Mouse (Mus musculus) heart, embryonic 10.5 days (tissue): ENCODE measurements around the gene Gtf2i. TPM values are rescaled to one million over a fixed set of nuclear protein-coding genes. Genes with fewer than 3 reads are reported as not detected.
A peak's percentile ranks its signal among the peaks of the same experiment; 100 is the strongest.

Experiments used
- DNase-seq: peaks from one replicate; pipeline ENCODE4 v3.0.0-alpha.2; 2017; ENCODE audit warnings: low spot score
- H3K27ac ChIP-seq: fragments of 300-500 bp; sonication (generic); 2 replicates; pipeline ENCODE4 v1.5.1; 2016; ENCODE audit warnings: mild to moderate bottlenecking
- H3K27me3 ChIP-seq: fragments of 300-500 bp; sonication (generic); 2 replicates; pipeline ENCODE4 v1.6.1; 2016; ENCODE audit warnings: mild to moderate bottlenecking; ENCODE audit not compliant: poor library complexity, insufficient read depth, severe bottlenecking
- H3K36me3 ChIP-seq: fragments of 300-500 bp; sonication (generic); 2 replicates; pipeline ENCODE4 v1.6.1; 2016; ENCODE audit warnings: mild to moderate bottlenecking, moderate library complexity
- H3K4me1 ChIP-seq: fragments of 300-500 bp; sonication (generic); 2 replicates; pipeline ENCODE4 v1.6.1; 2016; ENCODE audit warnings: mild to moderate bottlenecking
- H3K4me3 ChIP-seq: fragments of 300-500 bp; sonication (generic); 2 replicates; pipeline ENCODE4 v1.5.1; 2016; ENCODE audit warnings: mild to moderate bottlenecking, moderate library complexity
- H3K9me3 ChIP-seq: fragments of 300-500 bp; sonication (generic); 2 replicates; pipeline ENCODE4 v1.6.1; 2016; ENCODE audit warnings: mild to moderate bottlenecking, moderate library complexity
- WGBS: fragments of 180-500 bp; shearing (Covaris S2); methylation state at CpG from one replicate; pipeline ENCODE4 v1.1.7; 2016; 5-methylcytosine and 5-hydroxymethylcytosine counted together
- polyA plus RNA-seq: library from polyadenylated mRNA; unstranded; fragments of >200 nt; fragmentation: Nextera tagmentation; extraction: Ambion mirVana; gene quantifications from 2 replicates; pipeline ENCODE4 v1.2.1, GENCODE M21; 2016

Gtf2i gene
- polyA plus RNA-seq, 1 experiment from 2014 or later: 141 TPM

GRCm38 (mm10) chr5:134231376-134231775 lies 83.2 kb downstream of the Gtf2i start:
- Histone ChIP-seq H3K4me3 (no peak overlapping the region), H3K27ac (no peak overlapping the region), H3K4me1 (peaks cover 68% of the 10 kb centered on the region), H3K27me3 (no peaks in the 10 kb centered on the region), H3K36me3 (peaks cover 14% of the 10 kb centered on the region), H3K9me3 (no peaks in the 10 kb centered on the region)
- WGBS: 69% methylated on average over 5 of the region's 5 CpGs
- DNase-seq: no peak

GRCm38 (mm10) chr5:134229391-134229790 lies 85.2 kb downstream of the Gtf2i start, which contains the start of gene Ncf1:
Gene Ncf1, minus strand, starts transcription at chr5:134229625.
- H3K27me3 ChIP-seq: no peaks in the 10 kb centered on the region
- DNase-seq: no peak
- H3K9me3 ChIP-seq: no peaks in the 10 kb centered on the region
- H3K36me3 ChIP-seq: no peaks in the 10 kb centered on the region
- peaks cover 60% of the 10 kb centered on the region for H3K4me1 ChIP-seq
- WGBS: 83% methylated on average over 7 of the region's 7 CpGs
- H3K27ac ChIP-seq: peak within 1 kb of the TSS; percentile 72; the same call in 1 of the 2 replicates
- no peak within 1 kb of the TSS for H3K4me3 ChIP-seq

GRCm38 (mm10) chr5:134228249-134228638 lies 86.3 kb downstream of the Gtf2i start:
- Histone ChIP-seq H3K4me3 (no peak overlapping the region), H3K9me3 (no peaks in the 10 kb centered on the region), H3K27ac (peak overlapping the region; percentile 72; the same call in 1 of the 2 replicates), H3K36me3 (no peaks in the 10 kb centered on the region), H3K27me3 (peaks cover under 1% of the 10 kb centered on the region; the same call in 1 of the 2 replicates), H3K4me1 (peaks cover 50% of the 10 kb centered on the region)
- DNase-seq: no peak
- WGBS: 55% methylated on average over 6 of the region's 6 CpGs

- Histone ChIP-seq H3K36me3 (no peaks in the 10 kb centered on the region), H3K27me3 (peaks cover 6% of the 10 kb centered on the region), H3K9me3 (no peaks in the 10 kb centered on the region), H3K4me1 (peaks cover 44% of the 10 kb centered on the region), H3K27ac (peak overlapping the region; percentile 72), H3K4me3 (no peak overlapping the region)
- DNase-seq: no peak
- WGBS: 39% methylated on average over 11 of the region's 11 CpGs
Measured at GRCm38 (mm10) chr5:134227574-134228248, 86.8 kb downstream of the Gtf2i start.

- no peak for DNase-seq
- Histone ChIP-seq H3K4me3 (no peak overlapping the region), H3K27ac (peak overlapping the region; percentile 63), H3K36me3 (no peaks in the 10 kb centered on the region), H3K27me3 (peaks cover 14% of the 10 kb centered on the region), H3K4me1 (peaks cover 43% of the 10 kb centered on the region), H3K9me3 (no peaks in the 10 kb centered on the region)
- 61% methylated on average over 12 of the region's 12 CpGs for WGBS
Measured at GRCm38 (mm10) chr5:134226946-134227345, 87.6 kb downstream of the Gtf2i start.

GRCm38 (mm10) chr5:134225110-134225901 lies 89.3 kb downstream of the Gtf2i start:
- peaks cover 50% of the 10 kb centered on the region for H3K4me1 ChIP-seq
- no peaks in the 10 kb centered on the region for H3K36me3 ChIP-seq
- no peak overlapping the region for H3K4me3 ChIP-seq
- no peak for DNase-seq
- H3K9me3 ChIP-seq: no peaks in the 10 kb centered on the region
- H3K27ac ChIP-seq: no peak overlapping the region
- peaks cover 30% of the 10 kb centered on the region for H3K27me3 ChIP-seq
- WGBS: 73% methylated on average over 30 of the region's 30 CpGs

GRCm38 (mm10) chr5:134221708-134222150 lies 92.8 kb downstream of the Gtf2i start:
- Histone ChIP-seq H3K4me3 (peak overlapping the region; percentile 59), H3K4me1 (peaks cover 30% of the 10 kb centered on the region), H3K36me3 (peaks cover 9% of the 10 kb centered on the region), H3K9me3 (no peaks in the 10 kb centered on the region), H3K27ac (no peak overlapping the region), H3K27me3 (peaks cover 32% of the 10 kb centered on the region)
- 1% methylated on average over 36 of the region's 36 CpGs for WGBS
- DNase-seq: no peak

GRCm38 (mm10) chr5:134221278-134221677 lies 93.3 kb downstream of the Gtf2i start:
- WGBS: 38% methylated on average over 4 of the region's 4 CpGs
- no peak for DNase-seq
- peaks cover 13% of the 10 kb centered on the region for H3K36me3 ChIP-seq
- no peak overlapping the region for H3K27ac ChIP-seq
- H3K4me1 ChIP-seq: peaks cover 25% of the 10 kb centered on the region
- peak overlapping the region; percentile 59 for H3K4me3 ChIP-seq
- no peaks in the 10 kb centered on the region for H3K9me3 ChIP-seq
- peaks cover 32% of the 10 kb centered on the region for H3K27me3 ChIP-seq

GRCm38 (mm10) chr5:134217900-134218299 lies 96.7 kb downstream of the Gtf2i start:
- 85% methylated on average over 7 of the region's 7 CpGs for WGBS
- H3K4me3 ChIP-seq: no peak overlapping the region
- DNase-seq: no peak

GRCm38 (mm10) chr5:134214021-134214806 lies 100.3 kb downstream of the Gtf2i start:
- DNase-seq: no peak
- H3K27ac ChIP-seq: no peak overlapping the region
- H3K4me1 ChIP-seq: peaks cover 20% of the 10 kb centered on the region
- H3K4me3 ChIP-seq: no peak overlapping the region
- H3K27me3 ChIP-seq: no peaks in the 10 kb centered on the region
- peaks cover 22% of the 10 kb centered on the region for H3K36me3 ChIP-seq
- H3K9me3 ChIP-seq: no peaks in the 10 kb centered on the region
- 69% methylated on average over 12 of the region's 12 CpGs for WGBS

More at GRCm38 (mm10) chr5:134217900-134218299, 96.7 kb downstream of the Gtf2i start:
- peaks cover 16% of the 10 kb centered on the region for H3K36me3 ChIP-seq
- H3K27ac ChIP-seq: no peak overlapping the region
- peaks cover 21% of the 10 kb centered on the region for H3K4me1 ChIP-seq
- H3K27me3 ChIP-seq: peaks cover 27% of the 10 kb centered on the region
- H3K9me3 ChIP-seq: no peaks in the 10 kb centered on the region

- peaks cover 19% of the 10 kb centered on the region for H3K36me3 ChIP-seq
- WGBS: 53% methylated on average over 11 of the region's 11 CpGs
- 0 out of 2 replicates have a peak, but pooled peaks cover 3% of the 10 kb centered on the region for H3K9me3 ChIP-seq
- H3K27me3 ChIP-seq: no peaks in the 10 kb centered on the region
- no peak for DNase-seq
- H3K27ac ChIP-seq: no peak overlapping the region
- no peak overlapping the region for H3K4me3 ChIP-seq
- H3K4me1 ChIP-seq: peaks cover 20% of the 10 kb centered on the region
Measured at GRCm38 (mm10) chr5:134209931-134210554, 104.5 kb downstream of the Gtf2i start.

GRCm38 (mm10) chr5:134206721-134207120 lies 107.8 kb downstream of the Gtf2i start:
- Histone ChIP-seq H3K27ac (no peak overlapping the region), H3K27me3 (no peaks in the 10 kb centered on the region), H3K4me3 (no peak overlapping the region), H3K36me3 (peaks cover 37% of the 10 kb centered on the region), H3K4me1 (peaks cover 13% of the 10 kb centered on the region), H3K9me3 (0 out of 2 replicates have a peak, but pooled peaks cover 3% of the 10 kb centered on the region)
- 79% methylated on average over 10 of the region's 10 CpGs for WGBS
- DNase-seq: no peak
